Comparison of ENCODE assay signal across 22 mouse cellular contexts in the genomic region with DNA sequence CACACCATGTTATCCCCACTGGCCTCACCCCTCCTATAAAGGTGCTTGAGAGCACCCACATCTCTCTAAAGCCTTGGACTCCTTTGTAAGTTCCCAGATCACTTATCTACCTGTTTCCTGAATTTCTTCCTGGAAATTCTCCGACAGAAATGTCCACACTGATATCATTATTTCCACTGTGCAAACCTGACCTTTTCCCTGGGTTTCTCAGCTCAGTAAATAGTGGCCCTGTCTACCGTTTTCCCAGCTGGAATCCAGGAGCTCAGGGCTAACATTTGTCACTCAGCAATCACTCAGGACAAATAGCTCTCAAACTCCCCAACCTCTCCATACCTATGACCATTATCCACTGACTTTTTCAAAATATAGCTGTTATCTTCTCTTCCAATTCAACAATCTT.
"Had no signal": no experiment of that assay in that cellular context is flagged by ENCODE, and none has a peak within 500 bp of the region (broad histone marks: within the 10 kb centered on the region; RNA-seq: fewer than 3 reads in every experiment).

No protein-coding gene starts in this region.

- H3K36me3 ChIP-seq: lung, embryonic 15.5 days; midbrain, embryonic 13.5 days; neural tube, embryonic 13.5 days; neural tube, embryonic 15.5 days had no signal

- H3K4me3 ChIP-seq: lung, embryonic 15.5 days; megakaryocyte, embryonic 14.5 days; midbrain, embryonic 13.5 days; myocyte; neural tube, embryonic 13.5 days; neural tube, embryonic 15.5 days had no signal

- H3K4me2 ChIP-seq: lung, embryonic 15.5 days; midbrain, embryonic 11.5 days; midbrain, embryonic 13.5 days; neural tube, embryonic 13.5 days; neural tube, embryonic 15.5 days had no signal

- H3K9ac ChIP-seq: liver, embryonic 14.5 days; lung, embryonic 15.5 days; midbrain, embryonic 13.5 days; neural tube, embryonic 13.5 days; neural tube, embryonic 15.5 days had no signal

- H3K27ac ChIP-seq: liver, embryonic 14.5 days; lung, embryonic 15.5 days; macrophage; midbrain, embryonic 13.5 days; neural tube, embryonic 13.5 days; neural tube, embryonic 15.5 days had no signal

- ATAC-seq: lung, postnatal 0 days; midbrain, embryonic 13.5 days; midbrain, embryonic 16.5 days had no signal

- DNase-seq: lung, adult 2 months; lung, postnatal 14 days; lung, postnatal 36 days; retina, postnatal 1 day; right cerebral cortex, adult 18-20 months; right cerebral cortex, postnatal 25 days; right cerebral cortex, postnatal 4 days; spleen, adult 18-20 months; thymus, adult 2 months; thymus, postnatal 25 days; thymus, postnatal 4 days had no signal

- H3K27me3 ChIP-seq: midbrain, embryonic 13.5 days; neural tube, embryonic 13.5 days; neural tube, embryonic 15.5 days had no signal

- H3K9me3 ChIP-seq: lung, embryonic 15.5 days; megakaryocyte, embryonic 14.5 days; midbrain, embryonic 13.5 days; neural tube, embryonic 13.5 days; neural tube, embryonic 15.5 days had no signal
